Mouse (Mus musculus): ENCODE results near the gene Lelp1. TPM values are rescaled to one million over a fixed set of nuclear protein-coding genes. Genes with fewer than 3 reads are reported as not detected.

The Lelp1 gene
- not detected for total RNA-seq (2021)

DNA sequence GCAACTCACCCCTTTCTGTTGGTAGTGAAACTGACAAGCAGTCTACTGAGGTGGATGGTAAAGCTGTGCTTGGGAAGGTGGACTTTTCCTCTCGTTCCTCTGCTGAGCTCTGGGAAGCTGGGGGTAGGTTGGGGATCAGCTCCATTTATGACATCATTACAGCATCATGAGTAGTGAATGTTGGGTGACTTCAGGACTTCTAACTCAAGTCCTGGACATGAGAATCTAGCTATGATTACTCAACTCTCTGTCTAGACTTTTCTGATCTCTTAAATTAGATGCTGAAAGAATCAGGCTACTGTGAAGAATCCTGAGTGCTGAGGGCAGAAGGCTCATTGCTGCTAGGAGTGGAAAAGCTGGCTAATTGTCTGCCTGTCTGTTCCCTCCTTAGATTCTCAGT is at the start of gene Lelp1:
Lelp1 (minus strand) TSS at position 101 of the 400 bp plus-strand sequence.
- intact Hi-C loops (cut with DNase I) = no loop called here
- no peak for DNase-seq

DNA sequence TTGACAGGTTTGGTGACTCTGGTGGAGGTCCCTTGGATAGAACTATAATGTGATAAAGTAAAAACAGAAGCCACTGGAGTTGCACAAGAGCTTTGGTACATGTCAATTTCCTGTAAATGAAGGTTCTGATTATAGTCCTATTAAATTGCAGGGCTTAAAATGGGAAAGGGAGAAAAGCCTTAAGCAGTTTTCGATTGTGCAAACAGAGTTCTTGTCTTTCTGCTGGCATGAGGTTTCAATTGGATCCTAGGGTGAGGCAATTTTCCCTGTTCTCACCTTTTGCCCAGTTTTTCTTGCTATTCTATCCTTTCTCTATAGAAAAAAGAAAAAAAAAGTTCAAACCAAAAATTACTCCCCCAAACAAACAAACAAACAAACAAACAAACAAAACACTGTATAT is 34.3 kb upstream of the Lelp1 start:
- no peak for DNase-seq
- intact Hi-C loops (cut with DNase I) = no loop called here

DNA sequence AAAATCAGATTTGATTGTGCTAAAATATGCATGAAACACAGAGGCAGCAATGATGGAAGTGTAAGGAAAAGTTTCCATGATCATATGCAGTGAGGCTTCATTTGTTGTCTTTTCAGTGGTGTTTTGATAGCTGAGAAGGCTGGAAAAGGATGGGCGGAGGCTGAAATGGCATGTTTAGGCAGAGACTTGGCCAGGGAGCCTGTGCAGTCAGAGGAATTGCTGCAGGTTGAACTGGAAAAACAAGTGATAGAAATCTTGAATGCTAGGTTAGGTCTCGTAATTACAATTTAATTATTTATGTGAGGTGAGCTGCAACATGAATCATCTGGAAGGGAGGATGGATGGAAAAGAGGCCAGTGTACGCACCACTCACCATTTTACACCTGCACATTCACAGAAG is 27.3 kb upstream of the Lelp1 start:
- no peak for DNase-seq
- intact Hi-C loops (cut with DNase I) = no loop called here

DNA sequence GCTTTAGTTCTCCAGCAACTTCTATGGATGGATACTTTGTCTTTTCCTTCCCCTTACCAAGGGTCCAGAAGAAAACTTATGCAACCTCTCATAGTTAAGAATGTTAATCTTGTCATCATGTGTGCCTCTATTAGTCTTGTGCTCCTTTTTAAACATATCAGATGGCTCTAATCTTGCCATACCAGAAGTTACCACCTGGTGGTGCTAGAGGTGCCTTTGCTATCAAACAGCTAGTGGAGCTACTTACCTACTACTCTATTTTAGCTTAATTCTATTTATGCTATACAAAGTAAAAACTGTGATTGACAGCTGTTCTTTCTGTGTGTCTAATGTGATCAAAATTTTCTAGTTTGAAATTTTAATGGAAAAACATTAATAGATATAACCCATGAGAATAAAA is 10.8 kb upstream of the Lelp1 start:
- peak; percentile 34 for DNase-seq
- intact Hi-C loops (cut with DNase I) = loop anchor here (5.0 to 10.0 kb wide), 3 partner anchors 359 to 871 kb away; no protein-coding TSS in a partner anchor

DNA sequence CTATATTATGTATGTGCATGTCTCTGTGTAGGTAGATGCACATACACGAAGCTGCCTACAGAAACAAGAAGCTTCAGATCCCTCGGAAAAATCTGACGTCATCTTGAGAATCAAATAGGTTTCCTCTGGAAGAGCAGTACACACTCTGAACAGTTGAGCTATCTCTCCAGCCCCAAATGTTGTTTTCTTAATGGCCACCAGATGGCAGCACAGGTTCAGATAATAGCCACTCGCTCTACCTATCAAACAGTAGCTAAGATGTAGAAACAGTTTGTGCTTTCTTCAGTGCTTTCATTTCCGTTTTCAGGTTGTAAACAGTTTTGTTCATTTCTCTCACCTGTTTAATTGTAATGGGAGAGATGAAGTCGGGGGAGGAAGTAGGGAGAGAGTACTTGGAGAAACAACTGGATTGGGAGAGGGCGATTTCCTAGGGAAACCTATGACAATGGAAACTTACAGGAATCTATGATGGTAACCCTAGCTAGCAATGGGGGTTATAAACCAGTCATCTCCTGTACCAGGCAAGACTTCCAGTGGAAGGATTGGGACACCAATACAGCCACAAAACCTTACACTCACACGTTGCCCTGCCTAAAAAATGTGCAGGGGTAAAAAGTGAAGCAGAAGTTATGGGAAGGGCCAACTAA is 8.2 kb upstream of the Lelp1 start:
- intact Hi-C loops (cut with DNase I) = loop anchor here (5.0 to 10.0 kb wide), 3 partner anchors 362 to 874 kb away; no protein-coding TSS in a partner anchor
- peak; percentile 15 for DNase-seq

GRCm38 (mm10) chr3:92147913-92148312 is 5.4 kb upstream of the Lelp1 start:
- intact Hi-C loops (cut with DNase I) = no loop called here
- DNase-seq = no peak

GRCm38 (mm10) chr3:92147420-92147819 is 4.9 kb upstream of the Lelp1 start:
- intact Hi-C loops (cut with DNase I) = no loop called here
- no peak for DNase-seq

GRCm38 (mm10) chr3:92123847-92124246 is 18.7 kb downstream of the Lelp1 start, which contains the start of gene Prr9:
Prr9 (minus strand) TSS chr3:92123947.
- intact Hi-C loops (cut with DNase I) = no loop called here
- no peak for DNase-seq

DNA sequence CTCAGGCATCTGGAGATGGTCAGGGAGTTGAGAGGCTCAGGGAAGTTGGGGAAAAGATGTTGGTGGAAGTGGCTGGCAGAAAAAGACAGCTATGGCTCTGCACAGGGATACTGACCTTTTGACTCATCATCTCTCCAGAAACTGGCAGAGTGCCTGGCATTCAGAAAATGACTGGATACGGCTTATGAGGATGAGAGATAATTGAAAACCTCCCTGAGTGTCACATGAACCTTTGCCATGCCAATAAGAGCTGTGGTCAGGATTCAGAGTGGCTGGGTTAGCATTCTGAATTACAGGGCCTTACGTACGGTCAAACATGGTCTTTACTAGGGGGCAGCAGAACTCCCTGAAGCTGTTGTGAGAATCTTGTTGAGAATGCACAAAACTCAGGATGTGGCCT is 21.6 kb downstream of the Lelp1 start:
- intact Hi-C loops (cut with DNase I) = no loop called here
- DNase-seq = no peak

- intact Hi-C loops (cut with DNase I) = no loop called here
- DNase-seq = no peak
Measured at GRCm38 (mm10) chr3:92117930-92118329, 24.6 kb downstream of the Lelp1 start.

DNA sequence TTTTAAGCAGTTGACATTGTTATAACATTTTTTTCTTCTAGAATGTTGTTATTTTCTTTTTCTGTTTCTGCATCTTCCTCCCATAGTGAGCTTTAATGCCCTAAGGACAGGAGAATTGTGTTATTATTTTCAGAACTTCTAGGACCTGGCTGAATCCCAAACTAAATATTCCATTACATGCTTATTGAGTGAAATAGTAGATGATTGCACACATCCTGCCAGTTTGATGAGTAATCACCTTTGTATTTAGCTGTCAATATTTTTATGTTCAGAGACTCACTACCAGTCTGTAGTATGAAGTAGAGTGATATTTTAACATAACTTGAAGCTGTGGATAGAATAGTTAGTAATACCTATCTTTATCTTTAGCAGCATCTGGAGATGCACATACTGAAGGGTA is 31.0 kb downstream of the Lelp1 start:
- no peak for DNase-seq

GRCm38 (mm10) chr3:92110790-92111189 is 31.8 kb downstream of the Lelp1 start:
- no peak for DNase-seq
- intact Hi-C loops (cut with DNase I) = no loop called here

More for the DNA sequence above, 31.0 kb downstream of the Lelp1 start:
- intact Hi-C loops (cut with DNase I) = no loop called here

- intact Hi-C loops (cut with DNase I) = no loop called here
- DNase-seq = no peak
Measured at GRCm38 (mm10) chr3:92106582-92106981, 36.0 kb downstream of the Lelp1 start.

Other genes starting within 250 kb of the Lelp1 start
- gene Pglyrp3, start 128.2 kb downstream of the Lelp1 start, total RNA-seq (2021) = not detected
- 1 to 10 TPM; 6.4 to 6.5 TPM for gene Lor, start 59.6 kb downstream of the Lelp1 start, total RNA-seq (2021)
- not detected for gene Prr9, start 18.8 kb downstream of the Lelp1 start, total RNA-seq (2021)
- gene Sprr2a1, start 73.1 kb upstream of the Lelp1 start, total RNA-seq (2021) = not detected
- gene Sprr2a2, start 73.2 kb upstream of the Lelp1 start, total RNA-seq (2021) = not detected
- not detected for gene Sprr2a3, start 142.7 kb upstream of the Lelp1 start, total RNA-seq (2021)
- gene Sprr2b, start 173.9 kb upstream of the Lelp1 start, total RNA-seq (2021) = not detected
- gene Sprr2d, start 196.4 kb upstream of the Lelp1 start, total RNA-seq (2021) = not detected
- not detected for gene Sprr2e, start 209.4 kb upstream of the Lelp1 start, total RNA-seq (2021)
- not detected for gene Sprr2f, start 222.4 kb upstream of the Lelp1 start, total RNA-seq (2021)
- gene Sprr2h, start 242.9 kb upstream of the Lelp1 start, total RNA-seq (2021) = not detected